Mouse (Mus musculus): ENCODE measurements around the gene Ginm1. TPM values are rescaled to one million over a fixed set of nuclear protein-coding genes. Genes with fewer than 3 reads are reported as not detected.

The Ginm1 gene
- 85.6 and 99.2 TPM in 2 replicates for polyA plus RNA-seq (2015; fragmentation: Nextera tagmentation; extraction: Ambion mirVana)

- no peaks in the 10 kb centered on the region for H3K9me3 ChIP-seq (replicated peaks; ENCODE audit: control insufficient read depth, low read length)
- H3K4me3 ChIP-seq (ENCODE audit: low read length) = peak within 1 kb of the TSS; percentile 76
- peak within 1 kb of the TSS; percentile 90 for H3K4me2 ChIP-seq (ENCODE audit: low read depth, low read length)
- peak within 1 kb of the TSS; percentile 67 for H3K27ac ChIP-seq (ENCODE audit: low read length)
- H3K27me3 ChIP-seq (ENCODE audit: control insufficient read depth, insufficient read depth, low read length) = no peaks in the 10 kb centered on the region
- peak; percentile 92 for ATAC-seq (replicated peaks; ENCODE audit: extremely low read depth, insufficient read depth, low FRiP score)
- H3K4me1 ChIP-seq (ENCODE audit: control insufficient read depth, insufficient read depth, low read length) = peaks cover 11% of the 10 kb centered on the region
- under 1% methylated on average over 52 of the region's 52 CpGs for WGBS
- peaks cover 18% of the 10 kb centered on the region for H3K36me3 ChIP-seq (ENCODE audit: control insufficient read depth, insufficient read depth)
- H3K9ac ChIP-seq (ENCODE audit: low read length) = peak within 1 kb of the TSS; percentile 77
Observed at GRCm38 (mm10) chr10:7792751-7793385, at the start of gene Ginm1, which contains the start of gene Ppil4. TSS of gene Ginm1 (minus strand) at chr10:7792824. TSS of gene Ppil4 (plus strand) at chr10:7792891.

GRCm38 (mm10) chr10:7841571-7842080 lies 49.0 kb upstream of the Ginm1 start:
- ATAC-seq (replicated peaks; ENCODE audit: extremely low read depth, insufficient read depth, low FRiP score) = peak; percentile 93
- peak overlapping the region; percentile 63 for H3K4me2 ChIP-seq (ENCODE audit: low read depth, low read length)
- H3K9ac ChIP-seq (ENCODE audit: low read length) = peak overlapping the region; percentile 39
- H3K36me3 ChIP-seq (ENCODE audit: control insufficient read depth, insufficient read depth) = no peaks in the 10 kb centered on the region
- peaks cover 23% of the 10 kb centered on the region for H3K4me1 ChIP-seq (ENCODE audit: control insufficient read depth, insufficient read depth, low read length)
- 7% methylated on average over 14 of the region's 14 CpGs for WGBS
- peaks cover 3% of the 10 kb centered on the region for H3K27me3 ChIP-seq (ENCODE audit: control insufficient read depth, insufficient read depth, low read length)
- H3K27ac ChIP-seq (ENCODE audit: low read length) = peak overlapping the region; percentile 90
- H3K9me3 ChIP-seq (replicated peaks; ENCODE audit: control insufficient read depth, low read length) = 0 out of 2 replicates have a peak, but pooled peaks cover 5% of the 10 kb centered on the region
- H3K4me3 ChIP-seq (ENCODE audit: low read length) = peak overlapping the region; percentile 37

- H3K9ac ChIP-seq (ENCODE audit: low read length) = no peak overlapping the region
- peak overlapping the region; percentile 90 for H3K27ac ChIP-seq (ENCODE audit: low read length)
- H3K9me3 ChIP-seq (replicated peaks; ENCODE audit: control insufficient read depth, low read length) = 0 out of 2 replicates have a peak, but pooled peaks cover 5% of the 10 kb centered on the region
- ATAC-seq (replicated peaks; ENCODE audit: extremely low read depth, insufficient read depth, low FRiP score) = no peak
- H3K4me1 ChIP-seq (ENCODE audit: control insufficient read depth, insufficient read depth, low read length) = peaks cover 23% of the 10 kb centered on the region
- no peaks in the 10 kb centered on the region for H3K36me3 ChIP-seq (ENCODE audit: control insufficient read depth, insufficient read depth)
- H3K27me3 ChIP-seq (ENCODE audit: control insufficient read depth, insufficient read depth, low read length) = peaks cover 3% of the 10 kb centered on the region
- H3K4me3 ChIP-seq (ENCODE audit: low read length) = no peak overlapping the region
- no peak overlapping the region for H3K4me2 ChIP-seq (ENCODE audit: low read depth, low read length)
- WGBS = 67% methylated on average over 3 of the region's 3 CpGs
Observed at GRCm38 (mm10) chr10:7840785-7841184, 48.2 kb upstream of the Ginm1 start.

DNA sequence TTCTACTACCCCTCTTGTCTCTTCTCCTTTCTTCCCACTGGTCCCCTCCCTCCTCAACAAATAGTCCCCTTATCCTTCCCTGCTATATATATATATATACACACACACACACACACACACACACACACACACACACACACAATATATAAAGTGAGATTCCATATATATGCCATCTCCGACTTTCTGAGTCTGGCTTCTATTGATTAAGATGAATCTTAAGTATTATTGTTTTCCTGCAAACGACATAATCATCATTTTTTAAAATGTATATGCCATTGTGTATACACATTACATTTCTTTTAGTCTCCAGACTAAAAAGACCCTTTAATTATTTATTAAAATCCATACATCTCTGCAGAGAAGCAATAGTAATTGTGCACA lies 47.7 kb upstream of the Ginm1 start:
- Histone ChIP-seq H3K4me3 (ENCODE audit: low read length) (no peak overlapping the region), H3K4me1 (ENCODE audit: control insufficient read depth, insufficient read depth, low read length) (peaks cover 23% of the 10 kb centered on the region), H3K27me3 (ENCODE audit: control insufficient read depth, insufficient read depth, low read length) (peaks cover 3% of the 10 kb centered on the region), H3K4me2 (ENCODE audit: low read depth, low read length) (no peak overlapping the region), H3K27ac (ENCODE audit: low read length) (no peak overlapping the region), H3K9ac (ENCODE audit: low read length) (no peak overlapping the region), H3K36me3 (ENCODE audit: control insufficient read depth, insufficient read depth) (no peaks in the 10 kb centered on the region), H3K9me3 (replicated peaks; ENCODE audit: control insufficient read depth, low read length) (0 out of 2 replicates have a peak, but pooled peaks cover 5% of the 10 kb centered on the region)
- 85% methylated on average over 2 of the region's 2 CpGs for WGBS
- no peak for ATAC-seq (replicated peaks; ENCODE audit: extremely low read depth, insufficient read depth, low FRiP score)

DNA sequence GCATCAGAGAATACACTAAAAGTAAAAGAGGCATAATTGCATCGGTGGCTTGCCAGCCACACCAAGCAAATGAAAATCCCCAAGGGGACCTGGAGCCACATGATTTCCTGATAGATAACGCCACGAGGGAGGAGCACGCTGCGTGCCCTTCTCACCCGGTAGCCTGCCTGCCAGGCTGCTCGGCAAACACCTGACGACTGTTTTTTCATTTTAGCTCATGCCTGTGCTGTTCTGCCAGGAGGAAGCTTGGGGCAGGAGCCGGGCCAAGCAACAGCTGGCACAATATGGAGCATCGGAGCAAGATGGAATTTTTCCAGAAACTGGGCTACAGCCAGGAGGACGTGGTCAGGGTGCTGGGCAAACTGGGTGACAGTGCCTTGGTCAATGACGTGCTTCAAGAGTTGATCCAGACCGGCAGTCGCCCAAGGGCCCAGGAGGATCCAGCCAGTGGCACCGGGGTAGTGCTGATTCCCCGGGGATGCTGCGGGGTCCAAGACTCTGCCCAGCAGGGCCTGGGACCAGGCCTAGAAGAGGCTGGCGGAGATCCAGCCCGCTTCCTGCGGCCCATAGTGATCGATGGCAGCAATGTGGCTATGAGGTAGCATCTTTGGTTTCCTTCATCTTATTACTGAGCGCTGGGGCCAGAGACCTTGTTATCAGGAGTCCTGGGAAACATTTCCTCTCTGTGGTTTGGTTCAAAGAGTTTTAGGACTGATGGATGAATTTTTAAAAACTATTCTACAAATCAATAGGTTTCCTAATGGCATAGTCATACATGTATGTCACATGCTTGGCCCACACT lies 47.1 kb upstream of the Ginm1 start:
- Histone ChIP-seq H3K4me1 (ENCODE audit: control insufficient read depth, insufficient read depth, low read length) (peaks cover 23% of the 10 kb centered on the region), H3K27ac (ENCODE audit: low read length) (no peak overlapping the region), H3K4me3 (ENCODE audit: low read length) (no peak overlapping the region), H3K9ac (ENCODE audit: low read length) (no peak overlapping the region), H3K36me3 (ENCODE audit: control insufficient read depth, insufficient read depth) (no peaks in the 10 kb centered on the region), H3K4me2 (ENCODE audit: low read depth, low read length) (no peak overlapping the region), H3K9me3 (replicated peaks; ENCODE audit: control insufficient read depth, low read length) (0 out of 2 replicates have a peak, but pooled peaks cover 5% of the 10 kb centered on the region), H3K27me3 (ENCODE audit: control insufficient read depth, insufficient read depth, low read length) (peaks cover 3% of the 10 kb centered on the region)
- WGBS = 78% methylated on average over 22 of the region's 22 CpGs
- ATAC-seq (replicated peaks; ENCODE audit: extremely low read depth, insufficient read depth, low FRiP score) = no peak

GRCm38 (mm10) chr10:7838874-7839421 lies 46.3 kb upstream of the Ginm1 start:
- Histone ChIP-seq H3K27me3 (ENCODE audit: control insufficient read depth, insufficient read depth, low read length) (peaks cover 3% of the 10 kb centered on the region), H3K4me2 (ENCODE audit: low read depth, low read length) (no peak overlapping the region), H3K36me3 (ENCODE audit: control insufficient read depth, insufficient read depth) (no peaks in the 10 kb centered on the region), H3K4me1 (ENCODE audit: control insufficient read depth, insufficient read depth, low read length) (peaks cover 23% of the 10 kb centered on the region), H3K4me3 (ENCODE audit: low read length) (no peak overlapping the region), H3K27ac (ENCODE audit: low read length) (no peak overlapping the region), H3K9me3 (replicated peaks; ENCODE audit: control insufficient read depth, low read length) (0 out of 2 replicates have a peak, but pooled peaks cover 5% of the 10 kb centered on the region), H3K9ac (ENCODE audit: low read length) (no peak overlapping the region)
- no peak for ATAC-seq (replicated peaks; ENCODE audit: extremely low read depth, insufficient read depth, low FRiP score)
- 72% methylated on average over 5 of the region's 5 CpGs for WGBS

DNA sequence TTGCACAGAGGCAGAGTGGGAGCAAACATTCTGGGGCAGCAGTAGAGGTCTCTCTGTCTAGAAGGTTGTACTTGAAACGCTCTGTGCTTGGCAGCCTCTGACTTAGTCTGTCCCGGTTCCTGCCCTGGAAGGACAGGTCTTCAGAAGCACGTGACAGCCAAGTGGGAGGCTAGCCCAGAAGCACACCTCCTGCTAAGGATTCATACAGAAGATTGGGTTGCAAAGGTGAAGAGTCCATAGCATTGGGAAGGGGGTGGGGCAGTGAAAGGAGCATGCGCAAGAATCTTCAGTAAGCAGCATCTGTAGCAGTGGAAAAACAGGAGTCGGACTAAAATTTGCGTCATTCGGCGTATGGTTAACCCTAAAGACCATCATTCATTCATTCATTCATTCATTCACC lies 45.4 kb upstream of the Ginm1 start:
- Histone ChIP-seq H3K27ac (ENCODE audit: low read length) (no peak overlapping the region), H3K9me3 (replicated peaks; ENCODE audit: control insufficient read depth, low read length) (0 out of 2 replicates have a peak, but pooled peaks cover 5% of the 10 kb centered on the region), H3K27me3 (ENCODE audit: control insufficient read depth, insufficient read depth, low read length) (peaks cover 3% of the 10 kb centered on the region), H3K9ac (ENCODE audit: low read length) (no peak overlapping the region), H3K36me3 (ENCODE audit: control insufficient read depth, insufficient read depth) (no peaks in the 10 kb centered on the region), H3K4me2 (ENCODE audit: low read depth, low read length) (no peak overlapping the region), H3K4me1 (ENCODE audit: control insufficient read depth, insufficient read depth, low read length) (peaks cover 23% of the 10 kb centered on the region), H3K4me3 (ENCODE audit: low read length) (no peak overlapping the region)
- no peak for ATAC-seq (replicated peaks; ENCODE audit: extremely low read depth, insufficient read depth, low FRiP score)
- 80% methylated on average over 8 of the region's 8 CpGs for WGBS

DNA sequence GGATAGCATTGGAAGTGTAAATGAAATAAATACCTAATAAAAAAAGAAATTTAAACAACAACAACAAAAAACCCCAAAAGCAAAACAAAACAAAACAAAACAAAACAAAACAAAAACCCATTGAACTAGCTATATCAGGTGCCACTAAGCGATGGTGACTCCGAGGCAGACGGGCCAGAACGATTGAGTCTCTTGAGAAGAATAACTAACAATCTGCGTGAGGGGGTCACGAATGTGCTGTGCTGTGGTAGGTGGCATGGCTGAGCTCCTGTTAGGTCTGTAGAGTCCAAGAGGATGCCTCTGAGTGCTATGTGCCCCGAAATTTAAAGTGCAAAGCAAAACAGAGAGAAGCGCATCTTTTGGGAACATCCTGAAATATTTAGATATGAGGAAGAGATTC lies 44.8 kb upstream of the Ginm1 start:
- no peak for ATAC-seq (replicated peaks; ENCODE audit: extremely low read depth, insufficient read depth, low FRiP score)
- WGBS = 88% methylated on average over 8 of the region's 8 CpGs
- peaks cover 3% of the 10 kb centered on the region for H3K27me3 ChIP-seq (ENCODE audit: control insufficient read depth, insufficient read depth, low read length)
- H3K4me3 ChIP-seq (ENCODE audit: low read length) = no peak overlapping the region
- no peak overlapping the region for H3K27ac ChIP-seq (ENCODE audit: low read length)
- 0 out of 2 replicates have a peak, but pooled peaks cover 3% of the 10 kb centered on the region for H3K9me3 ChIP-seq (replicated peaks; ENCODE audit: control insufficient read depth, low read length)
- H3K36me3 ChIP-seq (ENCODE audit: control insufficient read depth, insufficient read depth) = no peaks in the 10 kb centered on the region
- H3K4me2 ChIP-seq (ENCODE audit: low read depth, low read length) = no peak overlapping the region
- H3K4me1 ChIP-seq (ENCODE audit: control insufficient read depth, insufficient read depth, low read length) = peaks cover 26% of the 10 kb centered on the region
- H3K9ac ChIP-seq (ENCODE audit: low read length) = no peak overlapping the region
